Mouse (Mus musculus): Measurements from ENCODE around the gene Hist1h2ae. TPM values are rescaled to one million over a fixed set of nuclear protein-coding genes. Genes with fewer than 3 reads are reported as not detected.

Gene Hist1h2ae
- polyA plus RNA-seq, 1 experiment = 38.0 TPM

DNA sequence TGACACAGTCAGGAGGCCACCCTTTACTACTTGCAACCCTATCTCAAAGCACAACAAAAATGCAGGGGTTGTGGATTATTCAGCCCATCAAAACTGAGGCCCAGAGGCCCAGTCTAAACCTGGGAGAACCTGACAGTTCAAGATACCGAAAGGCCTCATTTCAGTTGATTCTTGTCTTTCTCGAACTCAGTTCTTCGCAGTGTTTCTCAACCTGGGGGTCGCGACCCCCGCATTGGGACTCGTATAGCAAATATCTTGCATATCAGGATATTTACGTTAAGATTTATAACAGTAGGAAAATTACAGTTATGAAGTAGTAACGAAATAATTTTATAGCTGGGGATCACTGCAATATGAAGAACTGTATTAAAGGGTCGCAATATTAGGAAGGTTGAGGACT is 45.1 kb downstream of the Hist1h2ae start:
- H3K36me3 ChIP-seq (ENCODE audit: control insufficient read depth, insufficient read depth, low read length) = no peaks in the 10 kb centered on the region
- no peaks in the 10 kb centered on the region for H3K27me3 ChIP-seq (ENCODE audit: control insufficient read depth, insufficient read depth, low read length)
- H3K4me3 ChIP-seq (ENCODE audit: low read depth, low read length) = no peak overlapping the region
- H3K4me1 ChIP-seq (ENCODE audit: control insufficient read depth, insufficient read depth, insufficient read length, low read length) = no peaks in the 10 kb centered on the region
- TF ChIP-seq POLR2A (IDR thresholded peaks at IDR 0.05; ENCODE audit: low read depth, low read length) (no peak), CTCF (IDR thresholded peaks at IDR 0.05; ENCODE audit: extremely low read depth, insufficient read length, insufficient replicate concordance, low read depth, low read length) (no peak)
- no peak overlapping the region for H3K27ac ChIP-seq (ENCODE audit: insufficient read depth, low read depth, low read length)
- 11% methylated on average over 10 of the region's 10 CpGs for WGBS

DNA sequence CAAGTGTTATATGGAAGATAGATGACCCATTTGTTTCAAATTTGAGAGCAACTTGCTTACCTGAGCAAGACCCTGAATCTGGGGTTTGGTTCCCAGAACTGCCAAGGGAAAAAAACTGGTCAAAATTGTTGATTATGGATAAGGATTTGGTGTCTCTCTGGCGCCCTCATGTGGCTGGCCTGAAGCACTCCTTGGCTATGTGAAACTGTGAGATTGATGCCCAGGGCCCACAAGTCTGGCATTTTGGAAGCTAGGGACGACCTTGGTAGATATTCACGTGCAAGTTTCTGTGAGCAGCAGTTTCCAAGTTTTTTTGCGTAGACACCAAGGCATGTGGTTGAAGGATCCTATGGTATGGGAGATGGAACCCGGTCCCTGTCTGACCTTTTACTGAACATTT is 46.4 kb downstream of the Hist1h2ae start:
- WGBS = 13% methylated on average over 5 of the region's 5 CpGs
- TF ChIP-seq POLR2A (IDR thresholded peaks at IDR 0.05; ENCODE audit: low read depth, low read length) (no peak), CTCF (IDR thresholded peaks at IDR 0.05; ENCODE audit: extremely low read depth, insufficient read length, insufficient replicate concordance, low read depth, low read length) (peak; percentile 89; the same call in 1 of the 2 replicates)
- Histone ChIP-seq H3K4me1 (ENCODE audit: control insufficient read depth, insufficient read depth, insufficient read length, low read length) (no peaks in the 10 kb centered on the region), H3K36me3 (ENCODE audit: control insufficient read depth, insufficient read depth, low read length) (no peaks in the 10 kb centered on the region), H3K27me3 (ENCODE audit: control insufficient read depth, insufficient read depth, low read length) (no peaks in the 10 kb centered on the region), H3K27ac (ENCODE audit: insufficient read depth, low read depth, low read length) (no peak overlapping the region), H3K4me3 (ENCODE audit: low read depth, low read length) (no peak overlapping the region)

DNA sequence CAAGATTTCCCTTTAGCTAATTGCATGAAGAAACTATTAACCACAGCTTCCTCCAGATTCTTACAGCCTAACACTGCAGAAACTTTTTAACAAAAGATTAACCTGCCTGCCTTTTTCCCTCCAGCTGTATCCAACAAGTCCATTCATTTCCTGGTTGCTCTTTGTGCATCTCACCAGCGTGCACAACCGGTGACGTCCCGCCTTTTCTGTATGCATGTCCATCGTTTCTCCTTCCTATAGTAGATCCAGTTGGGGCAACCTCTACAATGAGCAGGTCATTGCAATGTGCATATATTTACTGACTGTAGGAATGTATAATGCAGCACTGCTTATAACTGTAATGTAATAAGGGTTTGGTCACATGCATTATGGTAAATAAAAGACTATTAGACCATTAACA is 47.0 kb downstream of the Hist1h2ae start:
- H3K36me3 ChIP-seq (ENCODE audit: control insufficient read depth, insufficient read depth, low read length) = no peaks in the 10 kb centered on the region
- H3K4me3 ChIP-seq (ENCODE audit: low read depth, low read length) = no peak overlapping the region
- WGBS = 19% methylated on average over 5 of the region's 5 CpGs

DNA sequence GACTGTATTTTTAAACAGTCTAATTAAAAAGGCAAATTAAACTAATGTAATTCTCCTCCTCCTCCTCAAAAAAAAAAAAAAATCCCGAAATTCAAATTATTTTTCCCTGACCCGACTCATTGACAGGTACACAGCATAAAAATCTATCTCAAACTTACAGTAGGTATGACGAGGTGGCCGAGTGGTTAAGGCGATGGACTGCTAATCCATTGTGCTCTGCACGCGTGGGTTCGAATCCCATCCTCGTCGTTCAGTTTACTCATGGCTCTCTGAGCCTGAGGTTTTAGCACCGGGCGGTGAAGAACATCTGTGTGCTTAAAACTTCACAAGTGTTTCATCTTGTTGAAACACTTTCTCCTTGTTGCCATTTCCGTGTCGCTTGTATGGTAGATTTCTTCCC is 49.3 kb downstream of the Hist1h2ae start:
- no peak overlapping the region for H3K27ac ChIP-seq (ENCODE audit: insufficient read depth, low read depth, low read length)
- H3K4me3 ChIP-seq (ENCODE audit: low read depth, low read length) = no peak overlapping the region
- whole genome bisulfite sequencing = 1% methylated on average over 14 of the region's 14 CpGs
- H3K36me3 ChIP-seq (ENCODE audit: control insufficient read depth, insufficient read depth, low read length) = no peaks in the 10 kb centered on the region
- no peak for TF ChIP-seq POLR2A (IDR thresholded peaks at IDR 0.05; ENCODE audit: low read depth, low read length)
- no peak for TF ChIP-seq CTCF (IDR thresholded peaks at IDR 0.05; ENCODE audit: extremely low read depth, insufficient read length, insufficient replicate concordance, low read depth, low read length)
- H3K27me3 ChIP-seq (ENCODE audit: control insufficient read depth, insufficient read depth, low read length) = no peaks in the 10 kb centered on the region
- no peaks in the 10 kb centered on the region for H3K4me1 ChIP-seq (ENCODE audit: control insufficient read depth, insufficient read depth, insufficient read length, low read length)

More for the DNA sequence above, 47.0 kb downstream of the Hist1h2ae start:
- H3K4me1 ChIP-seq (ENCODE audit: control insufficient read depth, insufficient read depth, insufficient read length, low read length) = no peaks in the 10 kb centered on the region
- no peak for TF ChIP-seq POLR2A (IDR thresholded peaks at IDR 0.05; ENCODE audit: low read depth, low read length)
- TF ChIP-seq CTCF (IDR thresholded peaks at IDR 0.05; ENCODE audit: extremely low read depth, insufficient read length, insufficient replicate concordance, low read depth, low read length) = no peak
- no peaks in the 10 kb centered on the region for H3K27me3 ChIP-seq (ENCODE audit: control insufficient read depth, insufficient read depth, low read length)
- H3K27ac ChIP-seq (ENCODE audit: insufficient read depth, low read depth, low read length) = no peak overlapping the region

Other genes with a start within 250 kb of the Hist1h2ae start
- gene Zfp322a, start 202.0 kb downstream of the Hist1h2ae start, polyA plus RNA-seq (2012; rRNA removed) = 0.15 and 0.20 TPM in 2 replicates
- gene Abt1, start 147.4 kb downstream of the Hist1h2ae start, polyA plus RNA-seq (2012; rRNA removed) = 0.95 and 1.2 TPM in 2 replicates
- 0.05 TPM in 1 of 2 replicates, not detected in the other for gene Btn1a1, start 105.3 kb downstream of the Hist1h2ae start, polyA plus RNA-seq (2012; rRNA removed)
- not detected in 2 replicates for gene Btn2a2, start 82.4 kb downstream of the Hist1h2ae start, polyA plus RNA-seq (2012; rRNA removed)
- 39.6 and 71.6 TPM in 2 replicates for gene Hist1h4h, start 40.2 kb downstream of the Hist1h2ae start, polyA plus RNA-seq (2012; rRNA removed)
- 631 and 1,420 TPM in 2 replicates for gene Hist1h2af, start 37.3 kb downstream of the Hist1h2ae start, polyA plus RNA-seq (2012; rRNA removed)
- 43.4 and 65.8 TPM in 2 replicates for gene Hist1h3g, start 35.8 kb downstream of the Hist1h2ae start, polyA plus RNA-seq (2012; rRNA removed)
- 2.4 and 5.1 TPM in 2 replicates for gene Hist1h2bh, start 27.8 kb downstream of the Hist1h2ae start, polyA plus RNA-seq (2012; rRNA removed)
- 9.6 and 13.1 TPM in 2 replicates for gene Hist1h3f, start 27.2 kb downstream of the Hist1h2ae start, polyA plus RNA-seq (2012; rRNA removed)
- gene Hist1h4f, start 19.6 kb downstream of the Hist1h2ae start, polyA plus RNA-seq (2012; rRNA removed) = 13.6 and 21.3 TPM in 2 replicates
- 0.27 and 0.29 TPM in 2 replicates for gene Hist1h1d, start 18.0 kb downstream of the Hist1h2ae start, polyA plus RNA-seq (2012; rRNA removed)
- gene Hist1h3e, start 8.9 kb downstream of the Hist1h2ae start, polyA plus RNA-seq (2012; rRNA removed) = 27.6 and 43.3 TPM in 2 replicates
- gene Hist1h2bg, start 176 bp upstream of the Hist1h2ae start, polyA plus RNA-seq (2012; rRNA removed) = 32.8 and 51.3 TPM in 2 replicates
- gene Hist1h2bf, start 3.0 kb upstream of the Hist1h2ae start, polyA plus RNA-seq (2012; rRNA removed) = 9.0 and 24.6 TPM in 2 replicates
- gene Hist1h2ad, start 3.2 kb upstream of the Hist1h2ae start, polyA plus RNA-seq (2012; rRNA removed) = 21.3 and 30.3 TPM in 2 replicates
- gene Hist1h3d, start 4.5 kb upstream of the Hist1h2ae start, polyA plus RNA-seq (2012; rRNA removed) = 11.5 and 24.2 TPM in 2 replicates
- gene Hist1h4d, start 10.4 kb upstream of the Hist1h2ae start, polyA plus RNA-seq (2012; rRNA removed) = 10.1 and 13.8 TPM in 2 replicates
- gene Hist1h2be, start 49.9 kb upstream of the Hist1h2ae start, polyA plus RNA-seq (2012; rRNA removed) = 1.5 and 1.8 TPM in 2 replicates
- gene Hist1h1e, start 51.3 kb upstream of the Hist1h2ae start, polyA plus RNA-seq (2012; rRNA removed) = 2.2 and 2.4 TPM in 2 replicates
- gene Hist1h2ac, start 112.7 kb upstream of the Hist1h2ae start, polyA plus RNA-seq (2012; rRNA removed) = 3.1 and 4.0 TPM in 2 replicates
- 210 and 772 TPM in 2 replicates for gene Hist1h2bc, start 113.0 kb upstream of the Hist1h2ae start, polyA plus RNA-seq (2012; rRNA removed)
- not detected in 2 replicates for gene Hist1h1t, start 124.6 kb upstream of the Hist1h2ae start, polyA plus RNA-seq (2012; rRNA removed)
- gene Hist1h4c, start 127.2 kb upstream of the Hist1h2ae start, polyA plus RNA-seq (2012; rRNA removed) = 13.7 and 17.8 TPM in 2 replicates
- 3.5 and 7.7 TPM in 2 replicates for gene Hfe, start 139.6 kb upstream of the Hist1h2ae start, polyA plus RNA-seq (2012; rRNA removed)
- 25.6 and 68.0 TPM in 2 replicates for gene Hist1h1c, start 167.6 kb upstream of the Hist1h2ae start, polyA plus RNA-seq (2012; rRNA removed)
- 39.3 and 49.1 TPM in 2 replicates for gene Hist1h3c, start 174.4 kb upstream of the Hist1h2ae start, polyA plus RNA-seq (2012; rRNA removed)
- 17.8 and 19.7 TPM in 2 replicates for gene Hist1h2bb, start 175.5 kb upstream of the Hist1h2ae start, polyA plus RNA-seq (2012; rRNA removed)
- 32.5 and 55.3 TPM in 2 replicates for gene Hist1h2ab, start 179.9 kb upstream of the Hist1h2ae start, polyA plus RNA-seq (2012; rRNA removed)
- gene Hist1h3b, start 181.0 kb upstream of the Hist1h2ae start, polyA plus RNA-seq (2012; rRNA removed) = 39.8 and 49.8 TPM in 2 replicates
- 17.0 and 25.9 TPM in 2 replicates for gene Hist1h4b, start 185.8 kb upstream of the Hist1h2ae start, polyA plus RNA-seq (2012; rRNA removed)
- 17.4 and 19.9 TPM in 2 replicates for gene Hist1h4a, start 190.0 kb upstream of the Hist1h2ae start, polyA plus RNA-seq (2012; rRNA removed)
- 32.6 and 42.4 TPM in 2 replicates for gene Hist1h3a, start 191.2 kb upstream of the Hist1h2ae start, polyA plus RNA-seq (2012; rRNA removed)
- 0.53 and 0.95 TPM in 2 replicates for gene Hist1h1a, start 192.4 kb upstream of the Hist1h2ae start, polyA plus RNA-seq (2012; rRNA removed)
- 0.90 and 4.5 TPM in 2 replicates for gene Trim38, start 198.7 kb upstream of the Hist1h2ae start, polyA plus RNA-seq (2012; rRNA removed)
- not detected in 2 replicates for gene Slc17a2, start 235.8 kb upstream of the Hist1h2ae start, polyA plus RNA-seq (2012; rRNA removed)

All from small intestine, adult 2 months (tissue).